In the genomic region with DNA sequence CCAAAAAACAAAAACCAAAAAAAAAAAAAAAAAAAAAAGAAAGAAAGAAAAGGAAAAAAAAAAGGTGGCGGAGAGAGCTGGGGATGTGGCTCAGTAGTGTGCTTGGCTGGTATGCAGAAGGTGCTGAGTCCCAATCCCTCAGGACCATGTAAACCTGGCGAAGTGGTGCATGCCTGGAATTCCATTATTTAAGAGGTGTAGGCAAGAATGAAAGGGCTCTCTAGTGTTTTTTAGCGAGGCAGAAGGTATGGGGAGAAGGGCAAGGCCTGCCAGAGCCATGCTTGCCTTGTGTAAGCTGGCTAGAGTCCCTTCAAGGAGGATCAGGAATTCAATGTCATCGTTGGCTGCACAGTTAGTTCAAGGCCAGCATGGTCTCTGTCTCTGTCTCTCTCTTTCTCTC, we compare ENCODE assay signal across 14 mouse cellular contexts. TPM values are rescaled to one million over a fixed set of nuclear protein-coding genes. Genes with fewer than 3 reads are reported as not detected.
DNase-seq lines count a peak whose midpoint lies in the region; ATAC-seq lines count a peak whose summit lies in the region.
"Had no signal": no experiment of that assay in that cellular context is flagged by ENCODE, and none has a peak within 500 bp of the region (broad histone marks: within the 10 kb centered on the region; RNA-seq: fewer than 3 reads in every experiment).

No protein-coding gene starts in this region.

- peak overlapping the region; percentile 86 for H3K27ac ChIP-seq in heart, embryonic 16.5 days (ENCODE audit: low read length)
- H3K27ac ChIP-seq in intestine, embryonic 15.5 days: peak overlapping the region; percentile 84; the same call in 1 of the 2 replicates

- H3K4me1 ChIP-seq in heart, embryonic 16.5 days (ENCODE audit: control insufficient read depth, insufficient read depth, low read length): peaks cover 14% of the 10 kb centered on the region
- H3K4me1 ChIP-seq in intestine, embryonic 15.5 days (replicated peaks): peaks cover 10% of the 10 kb centered on the region; the same call in 1 of the 2 replicates
- H3K4me1 ChIP-seq: neural tube, embryonic 13.5 days had no signal

- ATAC-seq in heart, embryonic 16.5 days (replicated peaks; ENCODE audit: extremely low read depth, insufficient read depth, low FRiP score): no peak
- no peak for ATAC-seq in intestine, embryonic 15.5 days
- no peak for ATAC-seq in inflammation-experienced regulatory T-cells, adult 6 months
- ATAC-seq: forebrain, embryonic 14.5 days had no signal

- DNase-seq in heart, postnatal 4 days: no peak
- peak; percentile 35 for DNase-seq in R1 (ENCODE audit: low read depth, low spot score)
- DNase-seq in lung, postnatal 36 days: peak; percentile 67
- DNase-seq in thymus, postnatal 0 days (ENCODE audit: low spot score): no peak
- DNase-seq in left cerebral cortex, postnatal 36 days (ENCODE audit: low spot score in 2 of 2): no peak
- DNase-seq: adrenal gland, postnatal 25 days; layer of hippocampus, adult 9-11 months had no signal

- H3K27me3 ChIP-seq in heart, embryonic 16.5 days (ENCODE audit: control insufficient read depth, insufficient read depth, low read length): no peaks in the 10 kb centered on the region
- H3K27me3 ChIP-seq in intestine, embryonic 15.5 days (replicated peaks): no peaks in the 10 kb centered on the region
- H3K27me3 ChIP-seq: neural tube, embryonic 13.5 days had no signal

- H3K9me3 ChIP-seq in heart, embryonic 16.5 days (replicated peaks; ENCODE audit: control insufficient read depth, low read length): no peaks in the 10 kb centered on the region
- H3K9me3 ChIP-seq in intestine, embryonic 15.5 days: no peaks in the 10 kb centered on the region
- H3K9me3 ChIP-seq: neural tube, embryonic 13.5 days had no signal

- intact Hi-C loops in left cerebral cortex, postnatal 36 days (cut with DNase I): no loop called here

- 74% methylated on average over 4 of the region's 4 CpGs for WGBS in heart, embryonic 16.5 days
- WGBS in intestine, embryonic 15.5 days: 87% methylated on average over 4 of the region's 4 CpGs

- no peak overlapping the region for H3K4me3 ChIP-seq in heart, embryonic 16.5 days (ENCODE audit: low read length)
- no peak overlapping the region for H3K4me3 ChIP-seq in intestine, embryonic 15.5 days (replicated peaks)
- H3K4me3 ChIP-seq: neural tube, embryonic 13.5 days had no signal

- no peak overlapping the region for H3K9ac ChIP-seq in heart, embryonic 16.5 days (ENCODE audit: low read length)
- no peak overlapping the region for H3K9ac ChIP-seq in intestine, embryonic 15.5 days
- H3K9ac ChIP-seq: neural tube, embryonic 13.5 days had no signal

- H3K4me2 ChIP-seq in heart, embryonic 16.5 days (ENCODE audit: low read depth, low read length): peak overlapping the region; percentile 50
- H3K4me2 ChIP-seq in intestine, embryonic 15.5 days (replicated peaks): peak overlapping the region; percentile 40

- H3K36me3 ChIP-seq in heart, embryonic 16.5 days (ENCODE audit: control insufficient read depth, insufficient read depth): no peaks in the 10 kb centered on the region
- no peaks in the 10 kb centered on the region for H3K36me3 ChIP-seq in intestine, embryonic 15.5 days
- H3K36me3 ChIP-seq: neural tube, embryonic 13.5 days had no signal

RNA-seq across cellular contexts. Expression of gene Ccdc63, which starts 4.2 kb away (rescaled TPM):
- polyA plus RNA-seq in heart, embryonic 16.5 days (2015; fragmentation: Nextera tagmentation; extraction: Ambion mirVana): 0.12 and 0.56 TPM in 2 replicates
- total RNA-seq in heart, postnatal 4 days (2021): under 1 TPM in 1 of 2 experiments, not detected in 1; 0.36 TPM
- polyA plus RNA-seq in intestine, embryonic 15.5 days (2015; fragmentation: Nextera tagmentation; extraction: Ambion mirVana): not detected in 2 replicates
- 0.33 and 0.40 TPM in 2 replicates for polyA plus RNA-seq in thymus, postnatal 0 days (2015; fragmentation: Nextera tagmentation; extraction: Ambion mirVana)
- under 1 TPM; 0.30 to 0.72 TPM for total RNA-seq in left cerebral cortex, postnatal 36 days (2021)
- polyA plus RNA-seq in inflammation-experienced regulatory T-cells, adult 6 months (2017; shearing (Covaris generic)): under 1 TPM in 2 of 3 experiments, not detected in 1; 0.26 to 0.63 TPM
- total RNA-seq: adrenal gland, postnatal 25 days had no signal
- polyA plus RNA-seq: forebrain, embryonic 14.5 days had no signal

RNA-seq across cellular contexts. Expression of gene Ppp1cc, which starts 13.3 kb away (rescaled TPM):
- 237 and 248 TPM in 2 replicates for polyA plus RNA-seq in heart, embryonic 16.5 days (2015; fragmentation: Nextera tagmentation; extraction: Ambion mirVana)
- 100 to 1,000 TPM; 216 to 217 TPM for total RNA-seq in heart, postnatal 4 days (2021)
- 240 and 244 TPM in 2 replicates for polyA plus RNA-seq in intestine, embryonic 15.5 days (2015; fragmentation: Nextera tagmentation; extraction: Ambion mirVana)
- polyA plus RNA-seq in thymus, postnatal 0 days (2015; fragmentation: Nextera tagmentation; extraction: Ambion mirVana): 321 and 340 TPM in 2 replicates
- total RNA-seq in left cerebral cortex, postnatal 36 days (2021): 100 to 1,000 TPM; 154 to 200 TPM
- 10 to 100 TPM; 57.8 to 90.1 (median 81.4) TPM for polyA plus RNA-seq in inflammation-experienced regulatory T-cells, adult 6 months (2017; shearing (Covaris generic))

RNA-seq across cellular contexts. Expression of gene Myl2, which starts 44.1 kb away (rescaled TPM):
- polyA plus RNA-seq in heart, embryonic 16.5 days (2015; fragmentation: Nextera tagmentation; extraction: Ambion mirVana): 7,978 and 9,755 TPM in 2 replicates
- total RNA-seq in heart, postnatal 4 days (2021): over 10,000 TPM; 18,495 to 19,403 TPM
- 0.45 and 0.62 TPM in 2 replicates for polyA plus RNA-seq in intestine, embryonic 15.5 days (2015; fragmentation: Nextera tagmentation; extraction: Ambion mirVana)
- polyA plus RNA-seq in thymus, postnatal 0 days (2015; fragmentation: Nextera tagmentation; extraction: Ambion mirVana): 1.3 and 1.7 TPM in 2 replicates
- 1 to 10 TPM; 1.3 to 1.6 TPM for total RNA-seq in left cerebral cortex, postnatal 36 days (2021)
- polyA plus RNA-seq in inflammation-experienced regulatory T-cells, adult 6 months (2017; shearing (Covaris generic)): under 1 TPM in 1 of 3 experiments, not detected in 2; 0.41 TPM
- total RNA-seq: adrenal gland, postnatal 25 days; hematopoietic stem cell, adult 5-6 weeks; megakaryocyte-erythroid progenitor cell, adult 5-6 weeks had no signal

Comparison
In these comparisons a context has a peak if more than half of its experiments do, and no peak if none do; other contexts are left out.
1. DNase-seq: peak in R1 (single experiment) and lung, postnatal 36 days (single experiment); none in heart, postnatal 4 days (single experiment), thymus, postnatal 0 days (single experiment) and left cerebral cortex, postnatal 36 days (0 of 2).
2. RNA of gene Myl2, which starts 44.1 kb away (polyA plus RNA-seq): 7,978 to 9,755 TPM in heart, embryonic 16.5 days; 1.3 to 1.7 TPM in thymus, postnatal 0 days, 0.45 to 0.62 TPM in intestine, embryonic 15.5 days and 0.41 TPM in inflammation-experienced regulatory T-cells, adult 6 months; every median in the first group is over 1,000 times any median in the second.